Mouse (Mus musculus) lung, postnatal 14 days (tissue): Measurements from ENCODE around the gene Efcc1.

Source experiments
- DNase-seq: peaks from one replicate; pipeline ENCODE4 v3.0.0; 2021

Gene Efcc1

GRCm38 (mm10) chr6:87730591-87731462, at the start of gene Efcc1:
TSS of gene Efcc1 (plus strand) at chr6:87730869.
- peak; percentile 59 for DNase-seq

GRCm38 (mm10) chr6:87695947-87696346, 34.7 kb upstream of the Efcc1 start:
- no peak for DNase-seq

GRCm38 (mm10) chr6:87696544-87696943, 34.1 kb upstream of the Efcc1 start:
- no peak for DNase-seq

- DNase-seq: peak; percentile 27
Measured at GRCm38 (mm10) chr6:87706246-87706645, 24.4 kb upstream of the Efcc1 start.

GRCm38 (mm10) chr6:87712311-87712710, 18.4 kb upstream of the Efcc1 start:
- no peak for DNase-seq

- DNase-seq: no peak
Measured at GRCm38 (mm10) chr6:87714091-87714490, 16.6 kb upstream of the Efcc1 start.

- peak; percentile 31 for DNase-seq
Measured at GRCm38 (mm10) chr6:87722631-87723030, 8.0 kb upstream of the Efcc1 start.

- no peak for DNase-seq
Measured at GRCm38 (mm10) chr6:87725267-87725912, 5.3 kb upstream of the Efcc1 start.

GRCm38 (mm10) chr6:87728102-87728501, 2.6 kb upstream of the Efcc1 start:
- no peak for DNase-seq

- no peak for DNase-seq
Measured at GRCm38 (mm10) chr6:87730141-87730540, 528 bp upstream of the Efcc1 start.

- no peak for DNase-seq
Measured at GRCm38 (mm10) chr6:87731463-87732095, 910 bp downstream of the Efcc1 start.

- no peak for DNase-seq
Measured at GRCm38 (mm10) chr6:87732151-87733011, 1.7 kb downstream of the Efcc1 start.

GRCm38 (mm10) chr6:87733131-87733930, 2.7 kb downstream of the Efcc1 start:
- DNase-seq: peak; percentile 52

- peak; percentile 40 for DNase-seq
Measured at GRCm38 (mm10) chr6:87734136-87734535, 3.5 kb downstream of the Efcc1 start.

- no peak for DNase-seq
Measured at GRCm38 (mm10) chr6:87736923-87737322, 6.3 kb downstream of the Efcc1 start.

GRCm38 (mm10) chr6:87737921-87738626, 7.4 kb downstream of the Efcc1 start:
- no peak for DNase-seq

GRCm38 (mm10) chr6:87739898-87740297, 9.2 kb downstream of the Efcc1 start:
- DNase-seq: no peak

GRCm38 (mm10) chr6:87740496-87740895, 9.8 kb downstream of the Efcc1 start:
- DNase-seq: no peak

- no peak for DNase-seq
Measured at GRCm38 (mm10) chr6:87741978-87742377, 11.3 kb downstream of the Efcc1 start.

- DNase-seq: peak; percentile 31
Measured at GRCm38 (mm10) chr6:87742804-87743203, 12.1 kb downstream of the Efcc1 start.

GRCm38 (mm10) chr6:87743281-87743680, 12.6 kb downstream of the Efcc1 start:
- DNase-seq: no peak
